Comparison of ENCODE assay signal across 8 mouse cellular contexts in genomic region chr7:130949331-130949751, GRCm38 (mm10). TPM values are rescaled to one million over a fixed set of nuclear protein-coding genes. Genes with fewer than 3 reads are reported as not detected.
DNase-seq lines count a peak whose midpoint lies in the region; ATAC-seq and TF ChIP-seq lines count a peak whose summit lies in the region.

No protein-coding gene starts in this region.

- H3K4me3 ChIP-seq in ES-Bruce4 (ENCODE audit: low read depth, low read length) = peak overlapping the region; percentile 44
- H3K4me3 ChIP-seq in liver, postnatal 0 days (ENCODE audit: low read depth, low read length) = no peak overlapping the region

- peaks cover 5% of the 10 kb centered on the region for H3K4me1 ChIP-seq in ES-Bruce4 (ENCODE audit: control insufficient read depth, insufficient read depth, low read length)
- H3K4me1 ChIP-seq in liver, postnatal 0 days (ENCODE audit: insufficient read depth) = no peaks in the 10 kb centered on the region

- DNase-seq in frontal cortex, postnatal 25 days (ENCODE audit: low spot score in 2 of 2) = no peak
- peak; percentile 75 to 79 for DNase-seq in cerebellum, postnatal 25 days
- DNase-seq in heart, postnatal 25 days (ENCODE audit: low spot score) = peak; percentile 54
- no peak for DNase-seq in liver, postnatal 0 days
- no peak for DNase-seq in urinary bladder, postnatal 14 days (ENCODE audit: low spot score)
- no peak for DNase-seq in embryo, embryonic 11 days

- TF ChIP-seq EP300 in ES-Bruce4 (IDR thresholded peaks at IDR 0.05; ENCODE audit: insufficient read depth, low read depth, low read length) = 0 out of 2 replicates have a peak, but pooled peaks have one; percentile 57
- TF ChIP-seq EP300 in liver, postnatal 0 days (IDR thresholded peaks at IDR 0.05; ENCODE audit: low read depth) = no peak

- no peaks in the 10 kb centered on the region for H3K9me3 ChIP-seq in ES-Bruce4 (replicated peaks; ENCODE audit: control insufficient read depth, insufficient read depth, low read length, poor library complexity, severe bottlenecking)
- no peaks in the 10 kb centered on the region for H3K9me3 ChIP-seq in liver, postnatal 0 days (ENCODE audit: low read length)

- TF ChIP-seq CTCF in ES-Bruce4 (IDR thresholded peaks at IDR 0.05; ENCODE audit: low read depth, low read length) = no peak
- TF ChIP-seq CTCF in liver, postnatal 0 days (IDR thresholded peaks at IDR 0.05; ENCODE audit: low read depth) = no peak

- peak overlapping the region; percentile 74 for H3K9ac ChIP-seq in ES-Bruce4 (ENCODE audit: low read depth, poor library complexity, severe bottlenecking)
- no peak overlapping the region for H3K9ac ChIP-seq in liver, postnatal 0 days (replicated peaks)

- no peak overlapping the region for H3K4me2 ChIP-seq in liver, postnatal 0 days (ENCODE audit: low read depth, low read length)

- ATAC-seq in frontal cortex, adult (ENCODE audit: low TSS enrichment) = peak; percentile 46; the same call in 1 of the 2 replicates
- ATAC-seq in liver, postnatal 0 days = 0 out of 2 replicates have a peak, but pooled peaks have one; percentile 31

- no peaks in the 10 kb centered on the region for H3K36me3 ChIP-seq in ES-Bruce4 (ENCODE audit: control insufficient read depth, insufficient read depth, low read length, poor library complexity, severe bottlenecking)
- no peaks in the 10 kb centered on the region for H3K36me3 ChIP-seq in liver, postnatal 0 days (replicated peaks; ENCODE audit: insufficient read depth, low read length)

- H3K27me3 ChIP-seq in ES-Bruce4 (ENCODE audit: control insufficient read depth, insufficient read depth, low read length, poor library complexity, severe bottlenecking) = no peaks in the 10 kb centered on the region
- no peaks in the 10 kb centered on the region for H3K27me3 ChIP-seq in liver, postnatal 0 days (ENCODE audit: insufficient read depth, low read length)

- TF ChIP-seq POLR2A in ES-Bruce4 (IDR thresholded peaks at IDR 0.05; ENCODE audit: insufficient read depth, low read length) = no peak

- peak overlapping the region; percentile 23 for H3K27ac ChIP-seq in ES-Bruce4 (ENCODE audit: insufficient read depth, low read length)
- H3K27ac ChIP-seq in liver, postnatal 0 days (ENCODE audit: low read depth) = no peak overlapping the region

- intact Hi-C loops in heart, postnatal 25 days (cut with DNase I) = no loop called here

- WGBS in liver, postnatal 0 days (ENCODE audit: insufficient replicate concordance) = 31% methylated on average over 8 of the region's 8 CpGs

RNA-seq across cellular contexts. Expression of gene Htra1, which starts 13.4 kb away (rescaled TPM):
- polyA plus RNA-seq in ES-Bruce4 (2011; ENCODE audit: insufficient read depth, insufficient read length, low read depth, missing spikeins) = 33.2 and 34.2 TPM in 2 replicates
- 100 to 1,000 TPM; 122 to 142 TPM for total RNA-seq in heart, postnatal 25 days (2021)
- 0.61 and 0.83 TPM in 2 replicates for polyA plus RNA-seq in liver, postnatal 0 days (2015; fragmentation: Nextera tagmentation; extraction: Ambion mirVana)

Comparison
In these comparisons a context has a peak if more than half of its experiments do, and no peak if none do; other contexts are left out.
1. DNase-seq: peak in cerebellum, postnatal 25 days (2 of 2) and heart, postnatal 25 days (single experiment); none in frontal cortex, postnatal 25 days (0 of 2), liver, postnatal 0 days (single experiment), urinary bladder, postnatal 14 days (single experiment) and embryo, embryonic 11 days (single experiment).
2. RNA of gene Htra1, which starts 13.4 kb away (polyA plus RNA-seq): 33.2 to 34.2 TPM in ES-Bruce4; 0.61 to 0.83 TPM in liver, postnatal 0 days; every median in the first group is over 10 times any median in the second.